Mouse (Mus musculus) heart, embryonic 15.5 days (tissue): Measurements from ENCODE around the gene Rae1. TPM values are rescaled to one million over a fixed set of nuclear protein-coding genes. Genes with fewer than 3 reads are reported as not detected.

Experiments used
- ATAC-seq: fragments of 200-750 bp; cut with Nextera tagmentation; replicated peaks from 2 replicates; pipeline ENCODE4 v1.8.0; 2017; ENCODE audit warnings: low read depth, moderate TSS enrichment; ENCODE audit not compliant: insufficient number of reproducible peaks, insufficient read depth, low FRiP score
- H3K27ac ChIP-seq: fragments of 300-500 bp; sonication (generic); 2 replicates; pipeline ENCODE4 v1.5.1; 2015; ENCODE audit warnings: mild to moderate bottlenecking, inconsistent platforms
- H3K27me3 ChIP-seq: fragments of 300-500 bp; sonication (generic); 2 replicates; pipeline ENCODE4 v1.6.1; 2015; ENCODE audit warnings: inconsistent platforms
- H3K36me3 ChIP-seq: fragments of 300-500 bp; sonication (generic); 2 replicates; pipeline ENCODE4 v1.6.1; 2015; ENCODE audit warnings: mild to moderate bottlenecking, inconsistent platforms
- H3K4me1 ChIP-seq: fragments of 300-500 bp; sonication (generic); replicated peaks from 2 replicates; pipeline ENCODE4 v1.6.1; 2015; ENCODE audit warnings: inconsistent platforms
- H3K4me2 ChIP-seq: fragments of 300-500 bp; sonication (generic); 2 replicates; pipeline ENCODE4 v1.6.1; 2015; ENCODE audit warnings: inconsistent platforms, mild to moderate bottlenecking, moderate library complexity
- H3K4me3 ChIP-seq: fragments of 300-500 bp; sonication (generic); 2 replicates; pipeline ENCODE4 v1.5.1; 2015; ENCODE audit warnings: mild to moderate bottlenecking, inconsistent platforms
- H3K9ac ChIP-seq: fragments of 300-500 bp; sonication (generic); 2 replicates; pipeline ENCODE4 v1.6.1; 2015; ENCODE audit warnings: mild to moderate bottlenecking, inconsistent platforms
- H3K9me3 ChIP-seq: fragments of 300-500 bp; sonication (generic); replicated peaks from 2 replicates; pipeline ENCODE4 v1.6.1; 2016; ENCODE audit warnings: inconsistent platforms
- WGBS: fragments of 180-500 bp; shearing (Covaris S2); methylation state at CpG from one replicate; pipeline ENCODE4 v1.1.7; 2015; ENCODE audit warnings: mixed read lengths; 5-methylcytosine and 5-hydroxymethylcytosine counted together
- polyA plus RNA-seq: library from polyadenylated mRNA; unstranded; fragments of >200 nt; fragmentation: Nextera tagmentation; extraction: Ambion mirVana; gene quantifications from 2 replicates; pipeline ENCODE4 v1.2.1, GENCODE M21; 2015

Gene Rae1
- polyA plus RNA-seq, 1 experiment from 2014 or later = 84.8 TPM

DNA sequence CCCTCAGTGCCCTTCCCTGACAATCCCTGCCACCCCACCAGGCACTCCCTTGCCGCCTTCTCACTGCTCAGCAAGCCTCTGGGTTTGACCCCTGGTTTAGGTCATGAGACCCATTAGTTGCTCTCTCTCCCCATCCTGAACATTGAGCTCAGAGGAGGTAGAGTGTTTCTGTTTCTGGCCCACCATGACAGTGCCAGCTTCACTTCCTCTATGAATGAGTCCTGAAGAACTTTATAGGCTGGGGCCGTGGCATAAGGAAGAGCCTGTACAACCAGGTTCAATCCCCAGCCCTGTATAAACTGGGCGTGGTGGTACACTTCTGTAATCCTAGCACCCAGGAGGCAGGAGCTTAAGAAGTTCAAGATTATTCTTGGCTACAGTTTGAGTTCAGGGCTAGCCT is 40.9 kb downstream of the Rae1 start:
- peaks cover 35% of the 10 kb centered on the region for H3K4me1 ChIP-seq
- no peak overlapping the region for H3K4me3 ChIP-seq
- no peak overlapping the region for H3K27ac ChIP-seq
- no peak overlapping the region for H3K4me2 ChIP-seq
- no peaks in the 10 kb centered on the region for H3K36me3 ChIP-seq
- 88% methylated on average over 3 of the region's 3 CpGs for WGBS
- no peaks in the 10 kb centered on the region for H3K9me3 ChIP-seq
- H3K27me3 ChIP-seq = no peaks in the 10 kb centered on the region
- ATAC-seq = no peak
- H3K9ac ChIP-seq = no peak overlapping the region

DNA sequence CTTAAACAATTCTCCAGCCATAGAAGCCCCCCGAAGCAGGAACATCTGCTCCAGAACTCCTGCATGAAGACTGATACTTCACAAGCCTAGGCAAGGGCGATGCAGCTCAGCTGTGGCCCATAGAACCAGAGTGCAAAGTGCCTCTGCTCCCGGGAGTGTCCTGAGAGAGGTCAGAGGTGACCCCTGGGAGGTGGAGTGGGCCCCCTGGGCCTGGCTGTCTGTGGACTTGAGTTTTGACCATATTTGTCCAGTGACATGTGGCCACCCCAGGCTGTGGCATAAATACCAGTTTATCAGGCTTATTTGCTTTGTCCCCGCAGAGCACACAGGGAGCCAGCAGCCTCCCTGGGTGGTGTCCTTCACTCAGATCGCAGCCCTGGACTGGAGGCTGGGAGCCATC is 41.3 kb downstream of the Rae1 start:
- no peak for ATAC-seq

DNA sequence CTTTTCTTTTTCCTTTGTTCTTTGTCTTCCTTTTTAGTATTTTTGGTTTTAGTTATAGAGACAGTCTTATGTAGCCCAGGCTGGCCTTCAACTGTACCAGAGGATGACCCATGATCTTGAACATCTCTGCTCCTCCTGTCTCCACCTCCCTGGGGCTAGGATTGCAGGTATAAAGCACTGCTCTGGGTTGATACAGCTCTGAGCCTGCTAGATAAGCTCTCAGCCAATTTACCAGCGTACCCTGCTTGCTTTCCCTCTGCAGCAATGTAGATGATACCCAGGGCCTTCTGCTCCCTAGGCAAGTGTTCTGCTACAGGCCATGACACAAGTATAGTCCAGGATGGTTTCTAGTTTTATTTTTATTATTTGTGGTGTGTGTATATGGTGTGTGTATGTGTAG is 42.0 kb downstream of the Rae1 start:
- no peak for ATAC-seq
- Histone ChIP-seq H3K36me3 (no peaks in the 10 kb centered on the region), H3K9ac (no peak overlapping the region), H3K27ac (no peak overlapping the region), H3K27me3 (no peaks in the 10 kb centered on the region), H3K4me1 (peaks cover 46% of the 10 kb centered on the region), H3K9me3 (no peaks in the 10 kb centered on the region), H3K4me3 (no peak overlapping the region), H3K4me2 (no peak overlapping the region)
- WGBS = 61% methylated on average over 1 of the region's 1 CpGs

More for the DNA sequence above, 41.3 kb downstream of the Rae1 start:
- Histone ChIP-seq H3K4me3 (no peak overlapping the region), H3K4me1 (peaks cover 39% of the 10 kb centered on the region), H3K27me3 (no peaks in the 10 kb centered on the region), H3K9me3 (no peaks in the 10 kb centered on the region), H3K27ac (no peak overlapping the region), H3K36me3 (no peaks in the 10 kb centered on the region), H3K4me2 (no peak overlapping the region), H3K9ac (no peak overlapping the region)
- 57% methylated on average over 5 of the region's 5 CpGs for WGBS

DNA sequence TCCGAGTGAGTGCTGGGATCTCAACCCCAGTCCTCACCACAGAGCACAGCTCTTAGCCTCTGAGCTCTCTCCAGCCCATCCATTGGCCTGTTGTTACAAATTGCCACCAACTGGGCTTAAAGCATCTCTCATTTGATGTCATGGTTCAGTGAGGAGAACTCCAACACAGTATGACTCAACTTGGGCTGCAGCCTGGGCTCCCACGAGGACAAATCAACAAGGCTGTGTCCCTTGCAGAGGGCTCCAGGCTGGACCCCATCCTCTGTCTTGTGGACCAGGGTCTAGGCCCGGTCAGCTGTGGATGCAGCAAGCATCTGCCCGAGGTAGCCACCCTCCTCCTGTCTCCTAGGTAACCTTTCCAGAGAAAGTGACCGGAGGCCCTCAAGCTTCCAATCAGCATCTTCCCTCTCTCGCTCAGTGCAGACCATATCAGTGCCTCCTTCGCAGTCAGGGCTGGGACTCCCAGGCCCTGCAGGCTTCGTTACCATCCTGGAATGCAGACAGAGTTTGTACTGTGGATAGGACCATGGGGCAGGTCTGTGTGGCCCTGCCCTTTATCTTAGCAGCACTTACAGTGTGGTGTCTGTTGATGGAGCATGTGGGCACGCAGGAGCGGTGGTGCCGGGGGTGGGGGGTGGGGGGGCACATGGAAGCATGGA is 42.7 kb downstream of the Rae1 start:
- H3K36me3 ChIP-seq = no peaks in the 10 kb centered on the region
- H3K9me3 ChIP-seq = no peaks in the 10 kb centered on the region
- no peak overlapping the region for H3K4me2 ChIP-seq
- H3K9ac ChIP-seq = no peak overlapping the region
- 34% methylated on average over 11 of the region's 11 CpGs for WGBS
- H3K4me1 ChIP-seq = peaks cover 52% of the 10 kb centered on the region
- peak overlapping the region; percentile 50 for H3K27ac ChIP-seq
- peak; percentile 15; the same call in 1 of the 2 replicates for ATAC-seq
- H3K4me3 ChIP-seq = no peak overlapping the region
- H3K27me3 ChIP-seq = no peaks in the 10 kb centered on the region

DNA sequence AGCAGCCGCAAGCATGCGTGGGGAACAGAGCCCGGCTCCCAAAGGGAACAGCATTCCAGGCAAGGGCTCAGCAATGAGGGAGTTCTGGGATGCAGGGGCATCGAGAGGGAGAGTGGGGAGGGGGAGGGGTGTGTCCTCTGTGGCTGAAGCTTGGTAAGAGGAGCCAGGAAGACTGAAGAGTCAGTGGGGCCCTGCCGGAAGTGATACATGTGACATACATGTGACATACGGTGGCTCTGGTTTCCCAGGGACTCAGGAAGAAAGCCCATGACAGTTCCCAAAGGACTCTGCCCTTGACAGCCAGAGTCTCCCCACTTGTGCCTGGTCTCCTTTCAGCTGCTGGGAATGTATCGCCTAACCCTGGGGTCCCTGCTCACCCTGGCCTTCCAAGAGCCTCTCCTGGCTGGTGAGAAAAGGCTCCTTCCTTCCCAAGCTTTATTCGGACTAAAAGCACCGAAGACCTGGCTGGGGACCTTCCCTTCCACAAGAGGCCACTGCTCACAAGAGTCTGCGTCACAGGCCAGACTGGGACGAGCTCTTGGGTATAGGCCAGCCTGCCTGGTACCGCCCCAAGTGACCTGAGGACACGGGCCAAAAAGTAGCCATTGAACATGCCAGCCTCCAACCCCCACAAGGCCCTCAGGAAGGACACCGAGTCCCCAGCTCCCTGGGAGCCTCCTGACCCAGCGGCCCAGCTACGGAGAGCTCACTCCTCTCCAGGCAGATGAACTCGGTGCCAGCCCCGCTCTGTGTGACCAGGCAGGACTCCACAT is 44.5 kb downstream of the Rae1 start:
- peak overlapping the region; percentile 62 for H3K27ac ChIP-seq
- ATAC-seq = peak; percentile 20; the same call in 1 of the 2 replicates
- H3K27me3 ChIP-seq = no peaks in the 10 kb centered on the region
- H3K9me3 ChIP-seq = no peaks in the 10 kb centered on the region
- no peak overlapping the region for H3K4me2 ChIP-seq
- H3K9ac ChIP-seq = no peak overlapping the region
- 60% methylated on average over 18 of the region's 18 CpGs for WGBS
- H3K36me3 ChIP-seq = no peaks in the 10 kb centered on the region
- H3K4me1 ChIP-seq = peaks cover 53% of the 10 kb centered on the region
- H3K4me3 ChIP-seq = no peak overlapping the region

DNA sequence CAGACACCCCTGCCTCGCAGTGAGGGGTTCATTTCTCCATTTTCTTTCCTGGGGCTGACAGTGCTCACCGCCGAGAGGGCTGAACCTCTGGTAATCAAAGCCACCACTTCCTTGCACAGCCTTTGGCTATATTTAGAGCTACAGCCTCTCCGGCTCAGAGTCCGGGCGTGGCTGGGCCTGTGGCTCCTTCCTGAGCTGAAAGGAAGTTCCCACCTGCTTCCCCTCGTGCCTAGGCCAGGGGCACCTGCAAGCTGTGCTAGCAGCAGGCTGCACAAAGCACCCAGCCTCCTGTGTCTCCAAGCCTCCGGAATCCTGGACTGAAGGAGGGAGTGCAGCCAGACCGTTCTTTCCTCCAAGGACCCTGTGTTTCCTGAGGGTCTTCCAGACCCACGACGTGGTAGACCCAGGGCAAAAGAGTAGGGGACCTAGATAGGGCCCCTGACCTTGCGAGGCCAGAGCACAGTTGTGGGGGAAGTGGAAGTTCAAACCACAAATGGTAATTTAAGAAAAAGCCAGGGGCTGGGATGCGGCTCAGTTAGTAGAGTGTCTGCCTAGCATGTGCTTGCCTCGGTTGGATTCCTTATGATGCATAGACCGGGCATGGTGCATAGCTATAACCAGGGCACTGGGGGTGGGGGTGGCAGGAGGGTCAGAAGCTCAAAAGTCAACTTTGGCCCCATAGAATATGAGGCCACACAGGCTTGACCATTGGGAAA is 46.8 kb downstream of the Rae1 start:
- peak; percentile 28 for ATAC-seq
- Histone ChIP-seq H3K9ac (peak overlapping the region; percentile 39; the same call in 1 of the 2 replicates), H3K4me1 (peaks cover 73% of the 10 kb centered on the region), H3K36me3 (no peaks in the 10 kb centered on the region), H3K4me3 (no peak overlapping the region), H3K4me2 (peak overlapping the region; percentile 46), H3K9me3 (no peaks in the 10 kb centered on the region), H3K27me3 (no peaks in the 10 kb centered on the region), H3K27ac (peak overlapping the region; percentile 90)
- 34% methylated on average over 15 of the region's 15 CpGs for WGBS

DNA sequence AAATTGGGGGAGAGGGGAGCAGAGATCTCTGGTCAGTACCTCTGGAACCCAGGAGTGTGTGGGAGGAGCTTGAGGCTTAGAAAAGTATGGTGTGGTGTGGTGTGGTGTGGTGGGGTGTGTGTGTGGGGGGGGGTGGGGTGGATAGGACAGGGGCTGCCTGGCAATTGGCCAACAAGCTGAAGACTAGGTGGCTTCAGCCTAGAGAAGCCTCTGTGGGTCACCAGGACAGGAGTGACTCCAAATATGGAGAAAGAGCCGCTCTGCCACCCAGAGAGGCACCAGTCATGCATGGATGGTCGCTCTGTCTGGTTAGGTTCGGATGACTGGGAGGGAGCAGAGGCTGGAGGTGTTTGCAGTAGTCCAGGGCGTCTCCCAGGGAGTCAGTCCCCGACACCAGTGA is 47.6 kb downstream of the Rae1 start:
- no peaks in the 10 kb centered on the region for H3K36me3 ChIP-seq
- no peak overlapping the region for H3K4me3 ChIP-seq
- no peaks in the 10 kb centered on the region for H3K9me3 ChIP-seq
- H3K4me1 ChIP-seq = peaks cover 72% of the 10 kb centered on the region
- 0 out of 2 replicates have a peak overlapping the region, but pooled peaks have one; percentile 16 for H3K27ac ChIP-seq
- no peak for ATAC-seq
- no peak overlapping the region for H3K9ac ChIP-seq
- H3K27me3 ChIP-seq = no peaks in the 10 kb centered on the region
- 73% methylated on average over 5 of the region's 5 CpGs for WGBS
- no peak overlapping the region for H3K4me2 ChIP-seq

DNA sequence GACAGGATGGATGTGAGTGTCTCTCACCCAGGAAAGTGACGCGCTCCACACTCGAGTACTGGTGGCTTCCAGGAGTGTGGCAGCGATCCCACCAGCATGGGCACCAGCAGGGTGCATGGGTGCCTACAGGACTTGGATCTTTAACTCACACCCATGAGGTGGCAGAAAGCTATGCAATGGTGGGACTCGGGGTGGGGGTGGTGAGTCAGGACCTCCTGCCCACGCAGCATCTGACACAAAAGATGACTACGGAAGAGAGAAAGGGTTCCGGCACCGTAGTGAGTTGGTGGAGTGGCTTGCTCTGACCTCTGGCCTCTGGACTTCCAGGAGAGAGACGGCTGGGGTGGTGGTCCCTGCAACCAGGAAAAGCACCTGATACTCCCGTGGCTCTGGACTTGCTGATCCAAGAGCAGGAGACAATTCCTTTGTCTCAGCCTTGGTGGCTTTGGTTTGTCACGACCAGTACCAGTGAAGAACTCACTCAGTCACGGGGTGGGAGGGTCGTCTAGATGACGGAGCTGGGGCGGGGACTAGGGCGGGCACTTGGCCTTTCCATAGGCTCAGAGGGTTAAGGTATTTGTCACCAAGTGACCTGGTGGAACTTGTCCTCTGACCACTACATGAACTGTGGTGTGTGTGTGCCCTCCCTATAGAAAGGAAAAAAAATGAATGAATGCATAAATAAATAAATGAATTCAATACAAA is 48.3 kb downstream of the Rae1 start:
- 59% methylated on average over 17 of the region's 17 CpGs for WGBS
- no peaks in the 10 kb centered on the region for H3K36me3 ChIP-seq
- H3K4me3 ChIP-seq = no peak overlapping the region
- H3K9me3 ChIP-seq = no peaks in the 10 kb centered on the region
- H3K27ac ChIP-seq = 0 out of 2 replicates have a peak overlapping the region, but pooled peaks have one; percentile 16
- H3K9ac ChIP-seq = no peak overlapping the region
- H3K4me2 ChIP-seq = no peak overlapping the region
- peaks cover 72% of the 10 kb centered on the region for H3K4me1 ChIP-seq
- no peak for ATAC-seq
- H3K27me3 ChIP-seq = no peaks in the 10 kb centered on the region

DNA sequence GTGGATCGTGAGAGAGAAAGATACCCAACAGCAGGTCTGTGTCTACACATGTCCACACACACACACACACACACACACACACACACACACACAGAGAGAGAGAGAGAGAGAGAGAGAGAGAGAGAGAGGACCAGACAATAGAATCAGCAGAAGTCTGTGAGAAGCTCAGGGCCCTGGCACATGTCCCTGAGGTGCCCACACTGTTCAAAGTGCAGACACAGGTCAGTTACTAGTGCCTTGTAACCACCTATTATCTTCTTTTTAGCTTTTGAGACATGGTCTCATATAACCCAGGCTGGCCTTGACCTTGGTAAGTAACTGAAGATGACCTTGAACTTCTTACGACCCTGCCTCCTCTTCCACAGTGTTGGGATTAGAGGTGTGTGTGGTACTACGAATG is 49.3 kb downstream of the Rae1 start:
- ATAC-seq = no peak
- Histone ChIP-seq H3K4me3 (no peak overlapping the region), H3K4me2 (no peak overlapping the region), H3K27me3 (no peaks in the 10 kb centered on the region), H3K9me3 (no peaks in the 10 kb centered on the region), H3K27ac (peak overlapping the region; percentile 7; the same call in 1 of the 2 replicates), H3K9ac (no peak overlapping the region), H3K36me3 (no peaks in the 10 kb centered on the region), H3K4me1 (peaks cover 66% of the 10 kb centered on the region)
- 58% methylated on average over 3 of the region's 3 CpGs for WGBS

DNA sequence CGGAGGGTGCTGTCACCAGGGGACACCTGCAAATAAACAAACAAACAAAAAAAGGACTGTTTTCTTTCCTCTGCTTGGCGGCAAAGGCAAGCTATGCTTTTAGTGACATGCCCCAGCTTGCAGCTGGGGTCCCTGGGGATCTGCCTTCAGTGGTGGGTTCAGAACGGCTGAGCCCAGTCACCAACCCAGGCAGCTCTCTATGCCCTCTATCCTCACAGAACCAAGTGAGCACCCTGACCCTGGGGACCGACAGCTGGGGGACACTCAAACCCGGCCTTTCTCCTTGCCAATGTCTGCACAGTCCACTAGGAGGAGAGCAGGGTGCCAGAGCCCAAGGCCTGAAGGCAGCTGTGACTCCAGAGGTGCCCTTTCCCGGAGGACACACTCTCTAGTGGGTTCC is 49.9 kb downstream of the Rae1 start:
- ATAC-seq = no peak
- 0 out of 2 replicates have a peak overlapping the region, but pooled peaks have one; percentile 8 for H3K27ac ChIP-seq
- no peak overlapping the region for H3K4me3 ChIP-seq
- no peak overlapping the region for H3K4me2 ChIP-seq
- WGBS = 43% methylated on average over 6 of the region's 6 CpGs
- H3K9me3 ChIP-seq = no peaks in the 10 kb centered on the region
- no peaks in the 10 kb centered on the region for H3K27me3 ChIP-seq
- no peaks in the 10 kb centered on the region for H3K36me3 ChIP-seq
- H3K9ac ChIP-seq = no peak overlapping the region
- peaks cover 60% of the 10 kb centered on the region for H3K4me1 ChIP-seq
